Mouse (Mus musculus): ENCODE measurements at regions not wholly inside any gene's neighbourhood (a gene's known extent, or its start where the extent isn't known, plus 50 kb on each side); places are given as distances from the start of the nearest gene placed in this dataset.

- DNase-seq, result no peak
Measured at GRCm38 (mm10) chr14:111738943-111739342, 64.0 kb downstream of the Slitrk5 start.

- DNase-seq, result peak; percentile 7
Measured at GRCm38 (mm10) chr14:111763616-111764015, 88.7 kb downstream of the Slitrk5 start.

DNA sequence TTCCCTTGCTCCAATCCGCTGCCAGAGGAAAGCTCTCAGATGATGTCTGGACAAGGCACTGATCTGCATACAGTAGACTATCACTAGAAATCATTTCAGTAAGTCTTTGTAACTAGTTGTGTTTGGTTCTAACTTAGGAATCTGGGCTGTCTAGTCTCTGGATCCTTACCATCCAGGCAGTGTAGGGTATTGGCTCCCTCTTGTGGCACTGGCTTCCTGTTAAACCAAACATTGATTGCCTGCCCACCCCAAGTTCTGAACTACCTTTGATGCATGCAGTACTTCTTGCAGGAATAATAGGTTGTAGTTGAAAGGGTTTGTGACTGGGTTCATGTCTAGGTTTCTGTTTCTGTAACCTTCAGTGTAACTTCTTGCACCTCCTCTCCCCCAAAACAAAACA is 103.3 kb downstream of the Slitrk5 start:
- no peak for DNase-seq

- no peak for DNase-seq
Measured at GRCm38 (mm10) chr14:111808025-111808424, 133.1 kb downstream of the Slitrk5 start.

GRCm38 (mm10) chr14:111809871-111810270 is 135.0 kb downstream of the Slitrk5 start:
- DNase-seq, result no peak

DNA sequence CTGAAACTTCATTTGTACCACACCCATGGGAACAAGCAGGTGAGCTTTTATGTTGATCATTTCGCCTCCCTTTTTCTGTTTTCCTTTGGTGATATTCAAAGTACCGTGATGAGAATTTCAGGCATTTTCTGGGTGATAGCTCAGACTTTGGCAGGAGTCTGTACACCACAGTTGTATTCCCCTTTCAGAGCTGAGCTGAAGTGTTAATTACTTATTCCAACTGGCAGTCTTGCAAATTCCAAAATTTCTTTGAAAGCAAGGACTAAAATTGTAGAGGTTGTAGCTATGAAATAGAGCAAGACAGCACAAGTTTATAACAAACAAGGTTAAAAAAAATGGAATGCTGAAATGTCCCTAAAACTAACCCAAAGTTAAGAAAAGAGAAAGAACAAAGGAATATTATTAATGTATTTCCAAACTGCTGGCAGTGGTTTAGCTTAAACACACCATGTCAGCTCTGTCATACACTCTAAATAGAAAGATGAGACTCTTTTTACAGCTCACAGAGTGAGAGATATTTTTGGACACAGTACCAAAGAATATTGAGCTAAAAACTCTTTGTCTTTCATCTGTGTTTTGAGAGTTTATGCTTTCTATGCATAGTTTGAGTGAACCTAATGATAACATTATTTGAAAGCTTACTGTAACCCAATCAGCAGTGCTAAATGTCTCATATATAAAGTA is 147.3 kb downstream of the Slitrk5 start:
- no peak for DNase-seq

Measured in retina, postnatal 1 day (tissue).